Comparison of ENCODE assay signal across 10 mouse cellular contexts in genomic region chr10:66966391-66967109, GRCm38 (mm10).
DNase-seq lines count a peak whose midpoint lies in the region; ATAC-seq lines count a peak whose summit lies in the region.
"Had no signal": no experiment of that assay in that cellular context is flagged by ENCODE, and none has a peak within 500 bp of the region (broad histone marks: within the 10 kb centered on the region; RNA-seq: fewer than 3 reads in every experiment).

No protein-coding gene starts in this region.

- no peak overlapping the region for H3K9ac ChIP-seq in kidney, embryonic 14.5 days (ENCODE audit: low read depth, low read length)
- no peak overlapping the region for H3K9ac ChIP-seq in neural tube, embryonic 14.5 days (replicated peaks; ENCODE audit: low read depth, low read length)
- H3K9ac ChIP-seq: midbrain, embryonic 12.5 days had no signal

- H3K36me3 ChIP-seq in kidney, embryonic 14.5 days (ENCODE audit: control insufficient read depth, insufficient read depth, low read length): no peaks in the 10 kb centered on the region
- H3K36me3 ChIP-seq in embryonic facial prominence, embryonic 10.5 days (replicated peaks): no peaks in the 10 kb centered on the region
- no peaks in the 10 kb centered on the region for H3K36me3 ChIP-seq in neural tube, embryonic 14.5 days (ENCODE audit: control insufficient read depth, insufficient read depth, low read length)
- H3K36me3 ChIP-seq: midbrain, embryonic 12.5 days had no signal

- H3K4me2 ChIP-seq in kidney, embryonic 14.5 days (replicated peaks; ENCODE audit: low read depth, low read length): no peak overlapping the region
- H3K4me2 ChIP-seq in neural tube, embryonic 14.5 days (ENCODE audit: low read depth, low read length): no peak overlapping the region
- H3K4me2 ChIP-seq: midbrain, embryonic 12.5 days had no signal

- H3K27me3 ChIP-seq in kidney, embryonic 14.5 days (ENCODE audit: control insufficient read depth, insufficient read depth, low read length): no peaks in the 10 kb centered on the region
- H3K27me3 ChIP-seq in embryonic facial prominence, embryonic 10.5 days (replicated peaks; ENCODE audit: low read depth, poor library complexity, severe bottlenecking): no peaks in the 10 kb centered on the region
- H3K27me3 ChIP-seq in neural tube, embryonic 14.5 days (ENCODE audit: control insufficient read depth, insufficient read depth, low read length): no peaks in the 10 kb centered on the region
- H3K27me3 ChIP-seq: midbrain, embryonic 12.5 days; Patski had no signal

- peaks cover 3% of the 10 kb centered on the region; the same call in 1 of the 2 replicates for H3K9me3 ChIP-seq in kidney, embryonic 14.5 days (ENCODE audit: control insufficient read depth, low read length)
- no peaks in the 10 kb centered on the region for H3K9me3 ChIP-seq in embryonic facial prominence, embryonic 10.5 days
- H3K9me3 ChIP-seq in neural tube, embryonic 14.5 days (ENCODE audit: control insufficient read depth, low read length): no peaks in the 10 kb centered on the region
- H3K9me3 ChIP-seq: midbrain, embryonic 12.5 days had no signal

- ATAC-seq in kidney, embryonic 14.5 days (ENCODE audit: low FRiP score, low TSS enrichment): 0 out of 2 replicates have a peak, but pooled peaks have one; percentile 34
- ATAC-seq in neural tube, embryonic 14.5 days (ENCODE audit: low read depth): no peak
- ATAC-seq in erythroid progenitor cell, adult 5-6 weeks (replicated peaks; ENCODE audit: low FRiP score, poor library complexity, severe bottlenecking): no peak
- ATAC-seq: Patski had no signal

- WGBS in kidney, embryonic 14.5 days: 64% methylated on average over 9 of the region's 9 CpGs
- WGBS in embryonic facial prominence, embryonic 10.5 days: 71% methylated on average over 9 of the region's 9 CpGs
- 60% methylated on average over 6 of the region's 9 CpGs for WGBS in neural tube, embryonic 14.5 days

- H3K4me1 ChIP-seq in kidney, embryonic 14.5 days (ENCODE audit: control insufficient read depth, insufficient read depth, low read length): 0 out of 2 replicates have a peak, but pooled peaks cover 3% of the 10 kb centered on the region
- peaks cover 19% of the 10 kb centered on the region for H3K4me1 ChIP-seq in embryonic facial prominence, embryonic 10.5 days
- no peaks in the 10 kb centered on the region for H3K4me1 ChIP-seq in neural tube, embryonic 14.5 days (ENCODE audit: control insufficient read depth, insufficient read depth, low read length)

- H3K4me3 ChIP-seq in kidney, embryonic 14.5 days (ENCODE audit: low read length): no peak overlapping the region
- no peak overlapping the region for H3K4me3 ChIP-seq in embryonic facial prominence, embryonic 10.5 days
- no peak overlapping the region for H3K4me3 ChIP-seq in neural tube, embryonic 14.5 days (ENCODE audit: low read depth, low read length)
- H3K4me3 ChIP-seq: midbrain, embryonic 12.5 days had no signal

- no peak overlapping the region for H3K27ac ChIP-seq in kidney, embryonic 14.5 days (ENCODE audit: low read depth, low read length)
- H3K27ac ChIP-seq in embryonic facial prominence, embryonic 10.5 days (replicated peaks): peak overlapping the region; percentile 72
- peak overlapping the region; percentile 16; the same call in 1 of the 2 replicates for H3K27ac ChIP-seq in neural tube, embryonic 14.5 days (ENCODE audit: low read depth, low read length)
- H3K27ac ChIP-seq: midbrain, embryonic 12.5 days had no signal

- no peak for DNase-seq in kidney, adult 8-10 months
- peak; percentile 23 for DNase-seq in embryonic facial prominence, embryonic 10.5 days (ENCODE audit: low spot score)
- peak; percentile 31 to 71 for DNase-seq in gastrocnemius, postnatal 4 days (ENCODE audit: low spot score in 2 of 2)
- no peak for DNase-seq in spleen, adult 12 weeks (ENCODE audit: low spot score)
- no peak for DNase-seq in spleen, adult 18-20 months

Comparison
In these comparisons a context has a peak if more than half of its experiments do, and no peak if none do; other contexts are left out.
1. DNase-seq: peak in embryonic facial prominence, embryonic 10.5 days (single experiment) and gastrocnemius, postnatal 4 days (2 of 2); none in kidney, adult 8-10 months (0 of 2), spleen, adult 12 weeks (single experiment) and spleen, adult 18-20 months (0 of 2).